Mouse (Mus musculus): ENCODE data around the gene Ints6l. TPM values are rescaled to one million over a fixed set of nuclear protein-coding genes. Genes with fewer than 3 reads are reported as not detected.

Gene Ints6l
- total and polyA plus RNA-seq, 3 experiments, result 6.3 to 178 (median 143) TPM

GRCm38 (mm10) chrX:56553584-56553983 lies 98.9 kb downstream of the Ints6l start:
- TF ChIP-seq GATA2 (IDR thresholded peaks at IDR 0.05; ENCODE audit: borderline replicate concordance, low read depth, low read length), result no peak
- H3K9me3 ChIP-seq (replicated peaks), result no peaks in the 10 kb centered on the region
- H3K27me3 ChIP-seq (ENCODE audit: insufficient read depth, low read length), result no peaks in the 10 kb centered on the region
- no peaks in the 10 kb centered on the region for H3K4me1 ChIP-seq (ENCODE audit: insufficient read depth, low read depth, low read length)
- ATAC-seq (ENCODE audit: extremely low read depth, insufficient number of reproducible peaks, low FRiP score, poor library complexity, severe bottlenecking), result no peak
- no peaks in the 10 kb centered on the region for H3K36me3 ChIP-seq (replicated peaks)
- no peak for DNase-seq (ENCODE audit: low spot score)
- no peak overlapping the region for H3K4me3 ChIP-seq (ENCODE audit: low read depth, low read length)

Other genes starting within 250 kb of the Ints6l start
- not detected in 2 replicates for gene Gm773, start 242.0 kb upstream of the Ints6l start, total RNA-seq (2014; fragmentation: Nextera tagmentation)
- gene Gm773, start 242.0 kb upstream of the Ints6l start, total RNA-seq (2017), result not detected in 2 replicates
- not detected in 2 replicates for gene Gm773, start 242.0 kb upstream of the Ints6l start, polyA plus RNA-seq (2012)
- gene Zfp449, start 108.5 kb upstream of the Ints6l start, total RNA-seq (2014; fragmentation: Nextera tagmentation), result 0.68 and 0.83 TPM in 2 replicates
- 0.46 and 0.66 TPM in 2 replicates for gene Zfp449, start 108.5 kb upstream of the Ints6l start, total RNA-seq (2017)
- gene Zfp449, start 108.5 kb upstream of the Ints6l start, polyA plus RNA-seq (2012), result 0.01 and 0.02 TPM in 2 replicates
- not detected in 2 replicates for gene Smim10l2a, start 80.3 kb upstream of the Ints6l start, total RNA-seq (2014; fragmentation: Nextera tagmentation)
- 0.11 TPM in 1 of 2 replicates, not detected in the other for gene Smim10l2a, start 80.3 kb upstream of the Ints6l start, total RNA-seq (2017)
- not detected in 2 replicates for gene Smim10l2a, start 80.3 kb upstream of the Ints6l start, polyA plus RNA-seq (2012)
- gene Gm2174, start 6.9 kb upstream of the Ints6l start, total RNA-seq (2014; fragmentation: Nextera tagmentation), result not detected in 2 replicates
- 27.9 and 52.9 TPM in 2 replicates for gene Gm2174, start 6.9 kb upstream of the Ints6l start, total RNA-seq (2017)
- gene Gm2174, start 6.9 kb upstream of the Ints6l start, polyA plus RNA-seq (2012), result not detected in 2 replicates
- not detected in 2 replicates for gene Gm10477, start 69.9 kb downstream of the Ints6l start, total RNA-seq (2014; fragmentation: Nextera tagmentation)
- gene Gm10477, start 69.9 kb downstream of the Ints6l start, total RNA-seq (2017), result not detected in 2 replicates
- not detected in 2 replicates for gene Gm10477, start 69.9 kb downstream of the Ints6l start, polyA plus RNA-seq (2012)
- not detected in 2 replicates for gene Gm648, start 94.7 kb downstream of the Ints6l start, total RNA-seq (2014; fragmentation: Nextera tagmentation)
- not detected in 2 replicates for gene Gm648, start 94.7 kb downstream of the Ints6l start, total RNA-seq (2017)
- gene Gm648, start 94.7 kb downstream of the Ints6l start, polyA plus RNA-seq (2012), result not detected in 2 replicates
- 24.4 and 26.4 TPM in 2 replicates for gene Mmgt1, start 143.2 kb downstream of the Ints6l start, total RNA-seq (2014; fragmentation: Nextera tagmentation)
- gene Mmgt1, start 143.2 kb downstream of the Ints6l start, total RNA-seq (2017), result 18.9 and 20.7 TPM in 2 replicates
- 0.36 and 0.78 TPM in 2 replicates for gene Mmgt1, start 143.2 kb downstream of the Ints6l start, polyA plus RNA-seq (2012)
- gene Slc9a6, start 154.9 kb downstream of the Ints6l start, total RNA-seq (2014; fragmentation: Nextera tagmentation), result 13.9 and 15.0 TPM in 2 replicates
- gene Slc9a6, start 154.9 kb downstream of the Ints6l start, total RNA-seq (2017), result 9.0 and 10.5 TPM in 2 replicates
- 11.0 and 15.7 TPM in 2 replicates for gene Slc9a6, start 154.9 kb downstream of the Ints6l start, polyA plus RNA-seq (2012)

Measured in G1E (cell line).